Mouse (Mus musculus): ENCODE results near the gene Dus2.

- TF ChIP-seq CTCF (IDR thresholded peaks at IDR 0.05; ENCODE audit: low read depth) (no peak), EP300 (IDR thresholded peaks at IDR 0.05; ENCODE audit: low read depth) (no peak)
Measured at GRCm38 (mm10) chr8:106069565-106069964, 78.4 kb downstream of the Dus2 start.

Measured in liver, embryonic 14.5 days (tissue).